Mouse (Mus musculus): ENCODE measurements around the gene Pcsk5.

GRCm38 (mm10) chr19:17498586-17499235 lies 338.7 kb downstream of the Pcsk5 start:
- TF ChIP-seq POLR2A (IDR thresholded peaks at IDR 0.05; ENCODE audit: low read depth, low read length) (no peak), USF1 (IDR thresholded peaks at IDR 0.05; ENCODE audit: low read depth, low read length) (no peak), MYC (IDR thresholded peaks at IDR 0.05; ENCODE audit: low read depth, low read length) (no peak), E2F4 (IDR thresholded peaks at IDR 0.05; ENCODE audit: insufficient replicate concordance, low read depth, low read length) (no peak), UBTF (IDR thresholded peaks at IDR 0.05; ENCODE audit: low read depth, low read length) (no peak), HCFC1 (IDR thresholded peaks at IDR 0.05; ENCODE audit: low read depth, low read length) (no peak), RAD21 (IDR thresholded peaks at IDR 0.05; ENCODE audit: low read depth, low read length) (no peak), RCOR1 (conservative IDR thresholded peaks at IDR 0.05; ENCODE audit: low read depth, low read length) (no peak), CHD1 (IDR thresholded peaks at IDR 0.05; ENCODE audit: low read depth, low read length) (no peak), MEF2A (IDR thresholded peaks at IDR 0.05; ENCODE audit: borderline replicate concordance, low read depth, low read length) (no peak), BHLHE40 (IDR thresholded peaks at IDR 0.05; ENCODE audit: low read depth, low read length) (no peak), CTCF (conservative IDR thresholded peaks at IDR 0.05 in 1 of 2, IDR thresholded peaks at IDR 0.05 in 1 of 2; ENCODE audit: low read depth in 2 of 2, low read length in 2 of 2) (no peak), PAX5 (IDR thresholded peaks at IDR 0.05; ENCODE audit: low read length) (no peak), ELF1 (IDR thresholded peaks at IDR 0.05; ENCODE audit: low read depth, low read length) (no peak)
